Mouse (Mus musculus) limb, embryonic 10.5 days (tissue): ENCODE measurements at regions not wholly inside any gene's neighbourhood (a gene's known extent, or its start where the extent isn't known, plus 50 kb on each side); places are given as distances from the start of the nearest gene placed in this dataset.
A peak's percentile ranks its signal among the peaks of the same experiment; 100 is the strongest.

ENCODE experiments used
- DNase-seq: peaks from one replicate; pipeline ENCODE4 v3.0.0-alpha.2; 2017; ENCODE audit warnings: low spot score
- H3K27ac ChIP-seq: fragments of 300-500 bp; sonication (generic); 2 replicates; pipeline ENCODE4 v1.5.1; 2016; ENCODE audit warnings: mild to moderate bottlenecking
- H3K27me3 ChIP-seq: fragments of 300-500 bp; sonication (generic); 2 replicates; pipeline ENCODE4 v1.6.1; 2016; ENCODE audit warnings: low read depth, mild to moderate bottlenecking; ENCODE audit not compliant: poor library complexity, severe bottlenecking
- H3K36me3 ChIP-seq: fragments of 300-500 bp; sonication (generic); 2 replicates; pipeline ENCODE4 v1.6.1; 2016; ENCODE audit warnings: mild to moderate bottlenecking, moderate library complexity
- H3K4me1 ChIP-seq: fragments of 300-500 bp; sonication (generic); 2 replicates; pipeline ENCODE4 v1.6.1; 2016
- H3K4me3 ChIP-seq: fragments of 300-500 bp; sonication (generic); 2 replicates; pipeline ENCODE4 v1.5.1; 2016; ENCODE audit warnings: mild to moderate bottlenecking, moderate library complexity
- H3K9me3 ChIP-seq: fragments of 300-500 bp; sonication (generic); replicated peaks from 2 replicates; pipeline ENCODE4 v1.6.1; 2016; ENCODE audit warnings: mild to moderate bottlenecking
- WGBS: fragments of 180-500 bp; shearing (Covaris S2); methylation state at CpG from one replicate; pipeline ENCODE4 v1.1.7; 2016; 5-methylcytosine and 5-hydroxymethylcytosine counted together

- Histone ChIP-seq H3K36me3 (no peaks in the 10 kb centered on the region), H3K4me3 (no peak overlapping the region; the same call in 1 of the 2 replicates), H3K27me3 (no peaks in the 10 kb centered on the region), H3K4me1 (peaks cover 56% of the 10 kb centered on the region), H3K9me3 (no peaks in the 10 kb centered on the region), H3K27ac (peak overlapping the region; percentile 88)
- WGBS = 11% methylated on average over 9 of the region's 9 CpGs
- peak; percentile 70 for DNase-seq
Measured at GRCm38 (mm10) chr4:106091927-106092675, 223.9 kb upstream of the Usp24 start.

- Histone ChIP-seq H3K4me1 (peaks cover 56% of the 10 kb centered on the region), H3K9me3 (no peaks in the 10 kb centered on the region), H3K27ac (peak overlapping the region; percentile 88), H3K36me3 (no peaks in the 10 kb centered on the region), H3K4me3 (no peak overlapping the region; the same call in 1 of the 2 replicates), H3K27me3 (no peaks in the 10 kb centered on the region)
- DNase-seq = no peak
- 53% methylated on average over 6 of the region's 6 CpGs for WGBS
Measured at GRCm38 (mm10) chr4:106092676-106093070, 223.3 kb upstream of the Usp24 start.

GRCm38 (mm10) chr4:106093252-106093651 is 222.8 kb upstream of the Usp24 start:
- Histone ChIP-seq H3K9me3 (no peaks in the 10 kb centered on the region), H3K4me1 (peaks cover 56% of the 10 kb centered on the region), H3K4me3 (no peak overlapping the region), H3K27me3 (no peaks in the 10 kb centered on the region), H3K36me3 (no peaks in the 10 kb centered on the region), H3K27ac (peak overlapping the region; percentile 88)
- no peak for DNase-seq
- WGBS = 85% methylated on average over 2 of the region's 2 CpGs

- 85% methylated on average over 11 of the region's 11 CpGs for WGBS
- H3K36me3 ChIP-seq = peaks cover 4% of the 10 kb centered on the region; the same call in 1 of the 2 replicates
- no peak overlapping the region for H3K4me3 ChIP-seq
- H3K9me3 ChIP-seq = no peaks in the 10 kb centered on the region
- H3K4me1 ChIP-seq = peaks cover 61% of the 10 kb centered on the region
- H3K27ac ChIP-seq = peak overlapping the region; percentile 82
- H3K27me3 ChIP-seq = no peaks in the 10 kb centered on the region
- DNase-seq = no peak
Measured at GRCm38 (mm10) chr4:106094882-106095556, 221.0 kb upstream of the Usp24 start.

- Histone ChIP-seq H3K4me3 (no peak overlapping the region), H3K27me3 (no peaks in the 10 kb centered on the region), H3K27ac (peak overlapping the region; percentile 82), H3K4me1 (peaks cover 72% of the 10 kb centered on the region), H3K9me3 (no peaks in the 10 kb centered on the region), H3K36me3 (peaks cover 4% of the 10 kb centered on the region; the same call in 1 of the 2 replicates)
- 24% methylated on average over 3 of the region's 3 CpGs for WGBS
- peak; percentile 40 for DNase-seq
Measured at GRCm38 (mm10) chr4:106096130-106096529, 219.9 kb upstream of the Usp24 start.

- no peak for DNase-seq
- H3K4me1 ChIP-seq = peaks cover 75% of the 10 kb centered on the region
- WGBS = 93% methylated on average over 1 of the region's 1 CpGs
Measured at GRCm38 (mm10) chr4:106097846-106098245, 218.2 kb upstream of the Usp24 start.

GRCm38 (mm10) chr4:106100211-106101025 is 215.6 kb upstream of the Usp24 start:
- no peaks in the 10 kb centered on the region for H3K27me3 ChIP-seq
- H3K36me3 ChIP-seq = peaks cover 4% of the 10 kb centered on the region; the same call in 1 of the 2 replicates
- no peaks in the 10 kb centered on the region for H3K9me3 ChIP-seq
- H3K4me1 ChIP-seq = peaks cover 71% of the 10 kb centered on the region
- peak overlapping the region; percentile 89 for H3K27ac ChIP-seq
- DNase-seq = peak; percentile 65
- 0 out of 2 replicates have a peak overlapping the region, but pooled peaks have one; percentile 4 for H3K4me3 ChIP-seq
- WGBS = 53% methylated on average over 11 of the region's 11 CpGs

More at GRCm38 (mm10) chr4:106097846-106098245, 218.2 kb upstream of the Usp24 start:
- Histone ChIP-seq H3K4me3 (no peak overlapping the region), H3K27ac (0 out of 2 replicates have a peak overlapping the region, but pooled peaks have one; percentile 42), H3K27me3 (no peaks in the 10 kb centered on the region), H3K36me3 (peaks cover 4% of the 10 kb centered on the region; the same call in 1 of the 2 replicates), H3K9me3 (no peaks in the 10 kb centered on the region)

GRCm38 (mm10) chr4:106101904-106102303 is 214.1 kb upstream of the Usp24 start:
- 54% methylated on average over 5 of the region's 5 CpGs for WGBS
- no peaks in the 10 kb centered on the region for H3K9me3 ChIP-seq
- H3K36me3 ChIP-seq = peaks cover 4% of the 10 kb centered on the region; the same call in 1 of the 2 replicates
- peak overlapping the region; percentile 89 for H3K27ac ChIP-seq
- H3K4me3 ChIP-seq = peak overlapping the region; percentile 15; the same call in 1 of the 2 replicates
- peaks cover 56% of the 10 kb centered on the region for H3K4me1 ChIP-seq
- H3K27me3 ChIP-seq = no peaks in the 10 kb centered on the region
- DNase-seq = no peak

GRCm38 (mm10) chr4:106102451-106102977 is 213.5 kb upstream of the Usp24 start:
- Histone ChIP-seq H3K4me3 (peak overlapping the region; percentile 15; the same call in 1 of the 2 replicates), H3K9me3 (no peaks in the 10 kb centered on the region), H3K4me1 (peaks cover 54% of the 10 kb centered on the region), H3K27me3 (no peaks in the 10 kb centered on the region), H3K36me3 (peaks cover 4% of the 10 kb centered on the region; the same call in 1 of the 2 replicates), H3K27ac (peak overlapping the region; percentile 89)
- peak; percentile 82 for DNase-seq
- WGBS = 23% methylated on average over 7 of the region's 7 CpGs

GRCm38 (mm10) chr4:106103750-106104635 is 212.0 kb upstream of the Usp24 start:
- 68% methylated on average over 11 of the region's 11 CpGs for WGBS
- Histone ChIP-seq H3K36me3 (no peaks in the 10 kb centered on the region), H3K4me3 (no peak overlapping the region), H3K27ac (peak overlapping the region; percentile 89), H3K4me1 (peaks cover 54% of the 10 kb centered on the region), H3K9me3 (no peaks in the 10 kb centered on the region), H3K27me3 (no peaks in the 10 kb centered on the region)
- no peak for DNase-seq

- H3K4me3 ChIP-seq = no peak overlapping the region
- no peaks in the 10 kb centered on the region for H3K36me3 ChIP-seq
- no peak overlapping the region for H3K27ac ChIP-seq
- H3K4me1 ChIP-seq = 0 out of 2 replicates have a peak, but pooled peaks cover 13% of the 10 kb centered on the region
- H3K9me3 ChIP-seq = no peaks in the 10 kb centered on the region
- H3K27me3 ChIP-seq = no peaks in the 10 kb centered on the region
- no peak for DNase-seq
Measured at GRCm38 (mm10) chr4:106112981-106113380, 203.0 kb upstream of the Usp24 start.
